Mouse (Mus musculus) midbrain, postnatal 0 days (tissue): Measurements from ENCODE around the gene Mylk2. TPM values are rescaled to one million over a fixed set of nuclear protein-coding genes. Genes with fewer than 3 reads are reported as not detected.

Source experiments
- ATAC-seq: fragments of 200-750 bp; cut with Nextera tagmentation; 2 replicates; pipeline ENCODE4 v1.8.0; 2017; ENCODE audit warnings: moderate number of reproducible peaks, mild to moderate bottlenecking, moderate TSS enrichment, moderate library complexity; ENCODE audit not compliant: low FRiP score
- DNase-seq: peaks from one replicate; pipeline ENCODE4 v3.0.0-alpha.2; 2015; ENCODE audit warnings: low spot score
- H3K27ac ChIP-seq: fragments of 300-500 bp; sonication (generic); 2 replicates; pipeline ENCODE4 v1.5.1; 2014; ENCODE audit warnings: low read depth, mild to moderate bottlenecking, low read length, mixed read lengths
- H3K27me3 ChIP-seq: fragments of 300-500 bp; sonication (generic); 2 replicates; pipeline ENCODE4 v1.6.1; 2014; ENCODE audit warnings: low read length, control low read depth, mixed read lengths; ENCODE audit not compliant: insufficient read depth
- H3K36me3 ChIP-seq: fragments of 300-500 bp; sonication (generic); 2 replicates; pipeline ENCODE4 v1.6.1; 2014; ENCODE audit warnings: low read length, control low read depth, mixed read lengths; ENCODE audit not compliant: insufficient read depth
- H3K4me1 ChIP-seq: fragments of 300-500 bp; sonication (generic); 2 replicates; pipeline ENCODE4 v1.6.1; 2014; ENCODE audit warnings: mild to moderate bottlenecking, control low read depth, antibody characterized with exemption, low read length, mixed read lengths; ENCODE audit not compliant: insufficient read depth
- H3K4me2 ChIP-seq: fragments of 300-500 bp; sonication (generic); 2 replicates; pipeline ENCODE4 v1.6.1; 2014; ENCODE audit warnings: low read depth, mild to moderate bottlenecking, low read length, mixed read lengths; ENCODE audit not compliant: poor library complexity, severe bottlenecking
- H3K4me3 ChIP-seq: fragments of 300-500 bp; sonication (generic); 2 replicates; pipeline ENCODE4 v1.5.1; 2014; ENCODE audit warnings: low read depth, mild to moderate bottlenecking, low read length, moderate library complexity
- H3K9ac ChIP-seq: fragments of 300-500 bp; sonication (generic); replicated peaks from 2 replicates; pipeline ENCODE4 v1.6.1; 2014; ENCODE audit warnings: mild to moderate bottlenecking, low read length, moderate library complexity, mixed read lengths; ENCODE audit not compliant: poor library complexity, severe bottlenecking
- H3K9me3 ChIP-seq: fragments of 300-500 bp; sonication (generic); 2 replicates; pipeline ENCODE4 v1.6.1; 2016; ENCODE audit warnings: low read length, control low read depth
- CTCF ChIP-seq: IDR thresholded peaks from 2 replicates; pipeline ENCODE4 v1.5.1; 2016; ENCODE audit warnings: antibody characterized with exemption, mild to moderate bottlenecking
- WGBS: fragments of 180-500 bp; shearing (Covaris S2); extraction: QIAGEN DNeasy Blood & Tissue Kit; methylation state at CpG from one replicate; pipeline ENCODE4 v1.1.7; 2014; 5-methylcytosine and 5-hydroxymethylcytosine counted together
- polyA plus RNA-seq: library from polyadenylated mRNA; unstranded; fragments of >200 nt; fragmentation: Nextera tagmentation; extraction: Ambion mirVana; gene quantifications from 2 replicates; pipeline ENCODE4 v1.2.1, GENCODE M21; 2015
- total RNA-seq: library from RNA; depleted of rRNA; stranded (reverse); fragments of >200 nt; gene quantifications from 2 replicates; pipeline ENCODE4 v1.2.3, GENCODE M21; 2014

Mylk2 gene
- total and polyA plus RNA-seq, 2 experiments from 2014 or later = 0.16 TPM; not detected in 1

DNA sequence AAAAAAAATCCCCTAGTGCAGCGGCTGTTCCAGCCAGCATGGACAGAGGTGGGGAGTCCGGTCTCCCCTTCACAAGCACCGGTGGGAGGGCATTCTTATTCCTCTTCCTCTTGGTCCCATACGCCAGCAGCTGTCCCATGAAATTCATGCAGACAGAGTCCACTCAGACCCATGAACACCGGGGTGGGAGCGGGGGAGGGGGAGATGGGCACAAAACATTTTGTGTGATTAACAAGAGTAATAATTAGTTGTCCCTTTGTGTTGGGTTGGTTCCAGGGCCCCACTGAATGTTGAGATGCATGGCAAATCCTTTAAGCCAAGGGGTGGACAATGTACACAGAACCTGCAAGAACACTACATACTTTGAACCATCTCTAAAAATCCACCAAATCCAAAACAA lies 30.0 kb downstream of the Mylk2 start:
- no peak for ATAC-seq
- Histone ChIP-seq H3K4me1 (0 out of 2 replicates have a peak, but pooled peaks cover 7% of the 10 kb centered on the region), H3K4me2 (no peak overlapping the region), H3K4me3 (no peak overlapping the region), H3K36me3 (no peaks in the 10 kb centered on the region), H3K27ac (no peak overlapping the region), H3K9ac (no peak overlapping the region), H3K27me3 (peaks cover 32% of the 10 kb centered on the region), H3K9me3 (no peaks in the 10 kb centered on the region)
- 76% methylated on average over 6 of the region's 6 CpGs for WGBS
- DNase-seq = no peak
- no peak for TF ChIP-seq CTCF

DNA sequence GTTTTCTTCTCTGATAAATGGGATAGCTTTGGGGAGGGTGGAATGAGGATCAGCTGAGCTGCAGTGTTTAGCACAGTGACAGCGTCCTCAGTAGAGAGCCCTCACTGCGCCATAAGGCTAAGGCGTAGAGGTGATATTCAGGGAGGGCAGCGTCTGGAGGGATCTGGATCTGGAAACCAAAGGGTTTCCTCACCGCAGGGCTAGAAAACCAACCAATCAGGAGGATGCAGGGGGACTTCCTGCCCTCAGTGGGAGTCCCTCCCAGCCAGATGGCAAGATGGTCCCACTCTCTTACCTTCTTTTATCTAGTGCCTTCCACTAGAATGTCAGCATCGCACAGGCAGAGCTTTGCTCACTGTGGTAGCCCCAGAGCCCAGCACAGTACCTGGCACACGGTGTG lies 30.6 kb downstream of the Mylk2 start:
- Histone ChIP-seq H3K27ac (no peak overlapping the region), H3K36me3 (no peaks in the 10 kb centered on the region), H3K4me2 (no peak overlapping the region), H3K9ac (no peak overlapping the region), H3K4me1 (0 out of 2 replicates have a peak, but pooled peaks cover 7% of the 10 kb centered on the region), H3K4me3 (no peak overlapping the region), H3K27me3 (peaks cover 33% of the 10 kb centered on the region), H3K9me3 (no peaks in the 10 kb centered on the region)
- TF ChIP-seq CTCF = no peak
- no peak for DNase-seq
- ATAC-seq = no peak
- 47% methylated on average over 7 of the region's 7 CpGs for WGBS

DNA sequence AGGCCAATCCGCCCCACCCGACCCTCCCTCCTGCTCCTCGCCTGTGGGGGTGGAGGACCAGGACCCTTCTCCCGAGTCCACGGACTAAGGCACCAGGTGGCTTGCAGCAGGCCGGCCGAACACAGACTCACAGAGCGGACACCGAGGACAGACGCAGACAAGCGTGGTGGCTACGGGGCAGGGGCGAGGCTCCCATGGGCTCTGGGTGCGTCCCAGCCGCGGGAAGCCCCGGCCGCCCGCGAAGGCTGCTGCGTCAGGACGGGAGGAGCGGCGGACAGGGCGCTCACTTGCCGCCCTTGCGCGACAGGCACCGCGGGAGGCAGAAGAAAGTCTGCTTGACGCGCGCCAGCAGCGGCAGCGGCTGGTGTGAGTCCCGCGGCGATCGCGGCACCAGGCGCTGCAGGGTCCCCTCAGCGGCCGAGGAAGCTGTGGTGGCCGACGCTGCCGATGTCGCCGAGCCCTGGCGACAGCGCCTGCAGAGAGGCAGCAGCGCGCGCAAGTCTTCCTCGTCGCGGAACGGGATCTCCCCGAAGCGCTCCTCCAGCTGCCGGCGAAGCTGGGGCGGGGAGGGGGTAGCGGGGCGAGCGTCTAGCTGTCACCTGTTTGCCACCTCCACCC lies 31.9 kb downstream of the Mylk2 start:
- H3K9me3 ChIP-seq = no peaks in the 10 kb centered on the region
- H3K9ac ChIP-seq = peak overlapping the region; percentile 60
- WGBS = under 1% methylated on average over 57 of the region's 65 CpGs
- peak overlapping the region; percentile 99 for H3K4me2 ChIP-seq
- peak overlapping the region; percentile 45 for H3K4me3 ChIP-seq
- H3K4me1 ChIP-seq = 0 out of 2 replicates have a peak, but pooled peaks cover 7% of the 10 kb centered on the region
- DNase-seq (no peak), ATAC-seq (no peak)
- TF ChIP-seq CTCF = no peak
- no peak overlapping the region for H3K27ac ChIP-seq
- no peaks in the 10 kb centered on the region for H3K36me3 ChIP-seq
- H3K27me3 ChIP-seq = peaks cover 33% of the 10 kb centered on the region

DNA sequence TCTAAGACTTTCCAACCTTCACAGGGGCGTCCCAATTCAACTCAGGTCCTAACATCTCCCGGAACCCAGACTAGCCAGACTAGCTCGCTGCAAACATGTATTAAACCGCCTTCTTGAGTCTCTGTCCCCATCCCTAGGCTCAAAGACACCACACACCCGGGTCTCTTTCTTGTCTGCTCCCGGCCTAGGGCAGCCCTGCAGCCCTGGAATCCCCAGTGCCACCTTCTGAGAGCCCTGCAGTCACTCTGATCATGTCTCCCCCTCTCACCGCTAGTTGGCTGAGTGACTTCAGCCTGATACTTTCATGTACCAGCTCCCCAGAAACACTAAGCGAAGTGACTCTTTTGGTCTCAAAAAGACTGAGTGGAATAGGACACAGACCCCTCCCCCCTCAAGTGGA lies 32.4 kb downstream of the Mylk2 start:
- Histone ChIP-seq H3K4me1 (0 out of 2 replicates have a peak, but pooled peaks cover 7% of the 10 kb centered on the region), H3K9me3 (no peaks in the 10 kb centered on the region), H3K4me3 (peak overlapping the region; percentile 45), H3K4me2 (peak overlapping the region; percentile 99), H3K27ac (no peak overlapping the region), H3K36me3 (no peaks in the 10 kb centered on the region), H3K9ac (peak overlapping the region; percentile 60), H3K27me3 (peaks cover 33% of the 10 kb centered on the region)
- TF ChIP-seq CTCF = peak; percentile 45
- ATAC-seq = no peak
- WGBS = 4% methylated on average over 8 of the region's 8 CpGs
- DNase-seq = no peak

DNA sequence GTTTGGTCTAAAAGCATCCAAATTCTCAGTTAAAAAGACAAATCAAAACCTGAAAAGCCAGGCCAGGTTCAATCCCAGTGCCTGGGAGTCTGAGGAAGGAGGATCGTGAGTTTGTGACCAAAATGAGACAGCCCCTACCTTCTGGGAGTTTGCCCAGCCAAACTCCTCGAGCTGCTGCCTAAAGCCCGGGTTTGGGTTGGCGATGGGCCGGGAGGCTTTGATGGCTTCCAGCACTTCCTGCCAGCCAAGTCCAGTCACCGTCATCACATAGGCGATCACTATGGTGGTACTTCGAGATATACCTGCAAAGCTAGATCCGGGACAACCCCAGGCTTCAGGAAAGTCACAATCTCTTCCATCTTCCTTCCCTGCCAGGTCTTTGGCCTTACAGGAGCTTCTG lies 32.9 kb downstream of the Mylk2 start:
- WGBS = 60% methylated on average over 9 of the region's 9 CpGs
- H3K9me3 ChIP-seq = no peaks in the 10 kb centered on the region
- H3K4me3 ChIP-seq = no peak overlapping the region
- no peaks in the 10 kb centered on the region for H3K36me3 ChIP-seq
- no peak for TF ChIP-seq CTCF
- H3K9ac ChIP-seq = no peak overlapping the region
- H3K4me1 ChIP-seq = 0 out of 2 replicates have a peak, but pooled peaks cover 7% of the 10 kb centered on the region
- no peak overlapping the region for H3K4me2 ChIP-seq
- H3K27me3 ChIP-seq = peaks cover 33% of the 10 kb centered on the region
- DNase-seq = no peak
- H3K27ac ChIP-seq = no peak overlapping the region
- ATAC-seq = no peak

DNA sequence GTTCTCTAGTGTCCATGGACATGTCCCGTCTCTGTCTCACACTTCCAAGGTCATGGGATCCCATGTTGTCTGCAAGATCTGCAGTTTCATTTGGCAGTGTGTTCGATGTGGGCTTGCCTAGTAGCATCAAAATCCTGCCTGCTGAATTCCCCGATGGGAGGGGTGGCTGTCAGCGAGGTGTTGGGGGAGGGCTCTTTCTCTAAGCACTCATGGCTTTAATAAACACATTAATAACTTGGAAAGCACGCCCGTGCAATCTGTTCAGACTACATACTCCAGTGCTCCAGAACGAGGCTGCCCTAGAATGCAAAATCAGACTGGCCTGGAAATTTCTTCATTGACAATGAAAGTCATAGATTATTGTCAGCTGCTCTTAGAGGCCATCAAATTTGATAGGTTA lies 35.9 kb downstream of the Mylk2 start:
- no peak for ATAC-seq

More for the DNA sequence above, 35.9 kb downstream of the Mylk2 start:
- Histone ChIP-seq H3K4me1 (peaks cover 13% of the 10 kb centered on the region; the same call in 1 of the 2 replicates), H3K4me3 (no peak overlapping the region), H3K27ac (no peak overlapping the region), H3K27me3 (peaks cover 24% of the 10 kb centered on the region), H3K36me3 (no peaks in the 10 kb centered on the region), H3K9me3 (no peaks in the 10 kb centered on the region), H3K9ac (no peak overlapping the region), H3K4me2 (no peak overlapping the region)
- WGBS = 56% methylated on average over 7 of the region's 7 CpGs
- DNase-seq = peak; percentile 68
- no peak for TF ChIP-seq CTCF
